Mouse (Mus musculus): ENCODE results near the gene Sult6b1. TPM values are rescaled to one million over a fixed set of nuclear protein-coding genes. Genes with fewer than 3 reads are reported as not detected.
A peak's percentile ranks its signal among the peaks of the same experiment; 100 is the strongest.

Gene Sult6b1
- polyA plus RNA-seq, 1 experiment, result not detected

GRCm38 (mm10) chr17:78881878-78882304, 24.9 kb downstream of the Sult6b1 start:
- Histone ChIP-seq H3K36me3 (ENCODE audit: control insufficient read depth, insufficient read depth, low read length) (peaks cover 3% of the 10 kb centered on the region; the same call in 1 of the 2 replicates), H3K27ac (ENCODE audit: control insufficient read depth, insufficient read depth, low read length) (no peak overlapping the region), H3K4me1 (replicated peaks; ENCODE audit: control insufficient read depth, insufficient read depth, low read length) (peaks cover 11% of the 10 kb centered on the region), H3K4me3 (ENCODE audit: control insufficient read depth, insufficient read depth, low read length) (peak overlapping the region; percentile 90), H3K27me3 (ENCODE audit: control insufficient read depth, insufficient read depth, low read length) (no peaks in the 10 kb centered on the region)
- WGBS, result 3% methylated on average over 6 of the region's 7 CpGs
- peak; percentile 41 for DNase-seq
- no peak for TF ChIP-seq CTCF (IDR thresholded peaks at IDR 0.05; ENCODE audit: borderline replicate concordance, control insufficient read depth, extremely low read depth, insufficient read depth, low read length, poor library complexity)
- no peak for TF ChIP-seq POLR2A (IDR thresholded peaks at IDR 0.05; ENCODE audit: control insufficient read depth, extremely low read depth, insufficient read depth, low read length, poor library complexity)

GRCm38 (mm10) chr17:78873886-78874285, 32.9 kb downstream of the Sult6b1 start:
- TF ChIP-seq CTCF (IDR thresholded peaks at IDR 0.05; ENCODE audit: borderline replicate concordance, control insufficient read depth, extremely low read depth, insufficient read depth, low read length, poor library complexity) (no peak), POLR2A (IDR thresholded peaks at IDR 0.05; ENCODE audit: control insufficient read depth, extremely low read depth, insufficient read depth, low read length, poor library complexity) (no peak)
- Histone ChIP-seq H3K27me3 (ENCODE audit: control insufficient read depth, insufficient read depth, low read length) (no peaks in the 10 kb centered on the region), H3K36me3 (ENCODE audit: control insufficient read depth, insufficient read depth, low read length) (peaks cover 13% of the 10 kb centered on the region), H3K4me1 (replicated peaks; ENCODE audit: control insufficient read depth, insufficient read depth, low read length) (no peaks in the 10 kb centered on the region), H3K4me3 (ENCODE audit: control insufficient read depth, insufficient read depth, low read length) (no peak overlapping the region), H3K27ac (ENCODE audit: control insufficient read depth, insufficient read depth, low read length) (no peak overlapping the region)
- DNase-seq, result no peak
- 91% methylated on average over 6 of the region's 6 CpGs for WGBS

- Histone ChIP-seq H3K27me3 (ENCODE audit: control insufficient read depth, insufficient read depth, low read length) (no peaks in the 10 kb centered on the region), H3K27ac (ENCODE audit: control insufficient read depth, insufficient read depth, low read length) (no peak overlapping the region), H3K4me1 (replicated peaks; ENCODE audit: control insufficient read depth, insufficient read depth, low read length) (no peaks in the 10 kb centered on the region), H3K4me3 (ENCODE audit: control insufficient read depth, insufficient read depth, low read length) (no peak overlapping the region), H3K36me3 (ENCODE audit: control insufficient read depth, insufficient read depth, low read length) (peaks cover 9% of the 10 kb centered on the region)
- TF ChIP-seq POLR2A (IDR thresholded peaks at IDR 0.05; ENCODE audit: control insufficient read depth, extremely low read depth, insufficient read depth, low read length, poor library complexity) (no peak), CTCF (IDR thresholded peaks at IDR 0.05; ENCODE audit: borderline replicate concordance, control insufficient read depth, extremely low read depth, insufficient read depth, low read length, poor library complexity) (no peak)
- no peak for DNase-seq
- 92% methylated on average over 10 of the region's 10 CpGs for WGBS
These were observed 50.5 kb downstream of the Sult6b1 start for GRCm38 (mm10) chr17:78856243-78856642.

GRCm38 (mm10) chr17:78842271-78842928, 64.4 kb downstream of the Sult6b1 start:
- 94% methylated on average over 7 of the region's 7 CpGs for WGBS
- Histone ChIP-seq H3K4me3 (ENCODE audit: control insufficient read depth, insufficient read depth, low read length) (no peak overlapping the region), H3K36me3 (ENCODE audit: control insufficient read depth, insufficient read depth, low read length) (peaks cover 65% of the 10 kb centered on the region), H3K27ac (ENCODE audit: control insufficient read depth, insufficient read depth, low read length) (no peak overlapping the region), H3K4me1 (replicated peaks; ENCODE audit: control insufficient read depth, insufficient read depth, low read length) (no peaks in the 10 kb centered on the region), H3K27me3 (ENCODE audit: control insufficient read depth, insufficient read depth, low read length) (no peaks in the 10 kb centered on the region)
- TF ChIP-seq CTCF (IDR thresholded peaks at IDR 0.05; ENCODE audit: borderline replicate concordance, control insufficient read depth, extremely low read depth, insufficient read depth, low read length, poor library complexity) (no peak), POLR2A (IDR thresholded peaks at IDR 0.05; ENCODE audit: control insufficient read depth, extremely low read depth, insufficient read depth, low read length, poor library complexity) (no peak)
- DNase-seq, result no peak

- Histone ChIP-seq H3K36me3 (ENCODE audit: control insufficient read depth, insufficient read depth, low read length) (peaks cover 19% of the 10 kb centered on the region), H3K27me3 (ENCODE audit: control insufficient read depth, insufficient read depth, low read length) (no peaks in the 10 kb centered on the region), H3K4me3 (ENCODE audit: control insufficient read depth, insufficient read depth, low read length) (peak overlapping the region; percentile 86), H3K27ac (ENCODE audit: control insufficient read depth, insufficient read depth, low read length) (peak overlapping the region; percentile 67), H3K4me1 (replicated peaks; ENCODE audit: control insufficient read depth, insufficient read depth, low read length) (no peaks in the 10 kb centered on the region)
- DNase-seq, result no peak
- TF ChIP-seq POLR2A (IDR thresholded peaks at IDR 0.05; ENCODE audit: control insufficient read depth, extremely low read depth, insufficient read depth, low read length, poor library complexity) (no peak), CTCF (IDR thresholded peaks at IDR 0.05; ENCODE audit: borderline replicate concordance, control insufficient read depth, extremely low read depth, insufficient read depth, low read length, poor library complexity) (no peak)
- 14% methylated on average over 2 of the region's 2 CpGs for WGBS
These were observed 70.7 kb downstream of the Sult6b1 start for GRCm38 (mm10) chr17:78836056-78836455.

- peak; percentile 97 for DNase-seq
These were observed 71.6 kb downstream of the Sult6b1 start, which contains the start of the genes Heatr5b and Gpatch11 for GRCm38 (mm10) chr17:78834856-78835835. Gene Heatr5b, minus strand, starts transcription at chr17:78835364. Gene Gpatch11, plus strand, starts transcription at chr17:78835567.

More at GRCm38 (mm10) chr17:78834856-78835835, 71.6 kb downstream of the Sult6b1 start, which contains the start of the genes Heatr5b and Gpatch11:
- Histone ChIP-seq H3K4me3 (ENCODE audit: control insufficient read depth, insufficient read depth, low read length) (peak within 1 kb of the TSS; percentile 86), H3K4me1 (replicated peaks; ENCODE audit: control insufficient read depth, insufficient read depth, low read length) (no peaks in the 10 kb centered on the region), H3K36me3 (ENCODE audit: control insufficient read depth, insufficient read depth, low read length) (peaks cover 17% of the 10 kb centered on the region), H3K27ac (ENCODE audit: control insufficient read depth, insufficient read depth, low read length) (peak within 1 kb of the TSS; percentile 67), H3K27me3 (ENCODE audit: control insufficient read depth, insufficient read depth, low read length) (no peaks in the 10 kb centered on the region)
- TF ChIP-seq POLR2A (IDR thresholded peaks at IDR 0.05; ENCODE audit: control insufficient read depth, extremely low read depth, insufficient read depth, low read length, poor library complexity) (peak; percentile 90), CTCF (IDR thresholded peaks at IDR 0.05; ENCODE audit: borderline replicate concordance, control insufficient read depth, extremely low read depth, insufficient read depth, low read length, poor library complexity) (peak; percentile 18; the same call in 1 of the 2 replicates)
- under 1% methylated on average over 81 of the region's 81 CpGs for WGBS

Other genes starting within 250 kb of the Sult6b1 start
- 15.5 and 16.6 TPM in 2 replicates for gene Strn, start 169.8 kb downstream of the Sult6b1 start, polyA plus RNA-seq (2012; rRNA removed)
- gene Heatr5b, start 71.6 kb downstream of the Sult6b1 start, polyA plus RNA-seq (2012; rRNA removed), result 30.8 and 32.3 TPM in 2 replicates
- gene Gpatch11, start 71.4 kb downstream of the Sult6b1 start, polyA plus RNA-seq (2012; rRNA removed), result 15.3 and 18.8 TPM in 2 replicates
- 3.6 and 4.9 TPM in 2 replicates for gene Eif2ak2, start 24.4 kb downstream of the Sult6b1 start, polyA plus RNA-seq (2012; rRNA removed)
- gene Cebpzos, start 9.5 kb upstream of the Sult6b1 start, polyA plus RNA-seq (2012; rRNA removed), result 5.7 and 5.8 TPM in 2 replicates
- gene Cebpz, start 30.1 kb upstream of the Sult6b1 start, polyA plus RNA-seq (2012; rRNA removed), result 8.0 and 10.8 TPM in 2 replicates
- gene Ndufaf7, start 30.1 kb upstream of the Sult6b1 start, polyA plus RNA-seq (2012; rRNA removed), result 5.4 and 5.5 TPM in 2 replicates
- gene Prkd3, start 113.8 kb upstream of the Sult6b1 start, polyA plus RNA-seq (2012; rRNA removed), result 16.8 TPM in 2 replicates
- gene Qpct, start 144.9 kb upstream of the Sult6b1 start, polyA plus RNA-seq (2012; rRNA removed), result 2.3 and 2.7 TPM in 2 replicates

All from thymus, adult 2 months (tissue).